Mouse (Mus musculus) testis, postnatal 14 days (tissue): ENCODE data around the gene Cxcr3.
A peak's percentile ranks its signal among the peaks of the same experiment; 100 is the strongest.

Source experiments
- DNase-seq: peaks from one replicate; pipeline ENCODE4 v3.0.0; 2021; ENCODE audit warnings: low spot score

Cxcr3 gene

GRCm38 (mm10) chrX:101733828-101734319, at the start of gene Cxcr3:
TSS of gene Cxcr3 (minus strand) at chrX:101734269.
- no peak for DNase-seq

- peak; percentile 12 for DNase-seq
These were observed 38.0 kb upstream of the Cxcr3 start for GRCm38 (mm10) chrX:101772035-101772434.

- DNase-seq: no peak
These were observed 36.2 kb upstream of the Cxcr3 start for GRCm38 (mm10) chrX:101770307-101770706.

GRCm38 (mm10) chrX:101769478-101769877, 35.4 kb upstream of the Cxcr3 start:
- DNase-seq: no peak

GRCm38 (mm10) chrX:101767280-101767679, 33.2 kb upstream of the Cxcr3 start:
- DNase-seq: no peak

- DNase-seq: no peak
These were observed 31.0 kb upstream of the Cxcr3 start for GRCm38 (mm10) chrX:101765111-101765510.

- DNase-seq: no peak
These were observed 30.6 kb upstream of the Cxcr3 start for GRCm38 (mm10) chrX:101764621-101765020.

- DNase-seq: no peak
These were observed 20.4 kb upstream of the Cxcr3 start for GRCm38 (mm10) chrX:101754478-101754877.

- no peak for DNase-seq
These were observed 16.1 kb upstream of the Cxcr3 start for GRCm38 (mm10) chrX:101750144-101750543.

- DNase-seq: no peak
These were observed 7.0 kb upstream of the Cxcr3 start for GRCm38 (mm10) chrX:101741064-101741433.

GRCm38 (mm10) chrX:101740335-101741063, 6.4 kb upstream of the Cxcr3 start:
- DNase-seq: no peak

GRCm38 (mm10) chrX:101737201-101737600, 3.1 kb upstream of the Cxcr3 start:
- no peak for DNase-seq

- DNase-seq: no peak
These were observed 912 bp upstream of the Cxcr3 start for GRCm38 (mm10) chrX:101734981-101735380.

GRCm38 (mm10) chrX:101733288-101733687, 781 bp downstream of the Cxcr3 start:
- no peak for DNase-seq

- no peak for DNase-seq
These were observed 1.4 kb downstream of the Cxcr3 start for GRCm38 (mm10) chrX:101732644-101733043.

- DNase-seq: no peak
These were observed 4.1 kb downstream of the Cxcr3 start for GRCm38 (mm10) chrX:101730010-101730409.

- no peak for DNase-seq
These were observed 13.7 kb downstream of the Cxcr3 start for GRCm38 (mm10) chrX:101720401-101720800.

GRCm38 (mm10) chrX:101705111-101705510, 29.0 kb downstream of the Cxcr3 start:
- DNase-seq: no peak

GRCm38 (mm10) chrX:101698232-101698631, 35.8 kb downstream of the Cxcr3 start:
- DNase-seq: peak; percentile 76

GRCm38 (mm10) chrX:101697537-101697936, 36.5 kb downstream of the Cxcr3 start:
- DNase-seq: peak; percentile 39

- peak; percentile 86 for DNase-seq
These were observed 38.4 kb downstream of the Cxcr3 start for GRCm38 (mm10) chrX:101695686-101696085.
